Mouse (Mus musculus) hindlimb bud, embryonic 11.5 days (tissue): ENCODE measurements around the gene Vwc2l.

Experiments used
- DNase-seq: peaks from one replicate; pipeline ENCODE4 v3.0.0-alpha.2; 2012; ENCODE audit warnings: low read depth, low spot score; ENCODE audit errors: extremely low spot score

Gene Vwc2l

GRCm38 (mm10) chr1:70725655-70726066 is at the start of gene Vwc2l:
Gene Vwc2l (plus strand): TSS chr1:70725715.
- DNase-seq: peak; percentile 39

GRCm38 (mm10) chr1:70692529-70692928 is 33.0 kb upstream of the Vwc2l start:
- no peak for DNase-seq

GRCm38 (mm10) chr1:70700270-70700669 is 25.2 kb upstream of the Vwc2l start:
- DNase-seq: no peak

- no peak for DNase-seq
Measured at GRCm38 (mm10) chr1:70703934-70704333, 21.6 kb upstream of the Vwc2l start.

- no peak for DNase-seq
Measured at GRCm38 (mm10) chr1:70705821-70706220, 19.7 kb upstream of the Vwc2l start.

- no peak for DNase-seq
Measured at GRCm38 (mm10) chr1:70725045-70725444, 470 bp upstream of the Vwc2l start.

GRCm38 (mm10) chr1:70787146-70787545 is 61.6 kb downstream of the Vwc2l start:
- DNase-seq: no peak

- DNase-seq: no peak
Measured at GRCm38 (mm10) chr1:70791636-70792035, 66.1 kb downstream of the Vwc2l start.

- DNase-seq: no peak
Measured at GRCm38 (mm10) chr1:70795094-70795493, 69.6 kb downstream of the Vwc2l start.

GRCm38 (mm10) chr1:70803401-70803800 is 77.9 kb downstream of the Vwc2l start:
- no peak for DNase-seq

- no peak for DNase-seq
Measured at GRCm38 (mm10) chr1:70823111-70823510, 97.6 kb downstream of the Vwc2l start.

- DNase-seq: no peak
Measured at GRCm38 (mm10) chr1:70833262-70833661, 107.7 kb downstream of the Vwc2l start.

GRCm38 (mm10) chr1:70842222-70842621 is 116.7 kb downstream of the Vwc2l start:
- DNase-seq: no peak

- DNase-seq: no peak
Measured at GRCm38 (mm10) chr1:70845276-70845675, 119.8 kb downstream of the Vwc2l start.

GRCm38 (mm10) chr1:70851633-70852390 is 126.3 kb downstream of the Vwc2l start:
- DNase-seq: no peak

- DNase-seq: no peak
Measured at GRCm38 (mm10) chr1:70853446-70853845, 127.9 kb downstream of the Vwc2l start.

- no peak for DNase-seq
Measured at GRCm38 (mm10) chr1:70855912-70856311, 130.4 kb downstream of the Vwc2l start.

GRCm38 (mm10) chr1:70861672-70862071 is 136.2 kb downstream of the Vwc2l start:
- DNase-seq: no peak

GRCm38 (mm10) chr1:70866137-70866536 is 140.6 kb downstream of the Vwc2l start:
- no peak for DNase-seq

- DNase-seq: no peak
Measured at GRCm38 (mm10) chr1:70880496-70880895, 155.0 kb downstream of the Vwc2l start.

GRCm38 (mm10) chr1:70881269-70881668 is 155.8 kb downstream of the Vwc2l start:
- DNase-seq: no peak

GRCm38 (mm10) chr1:70884156-70884555 is 158.6 kb downstream of the Vwc2l start:
- no peak for DNase-seq

GRCm38 (mm10) chr1:70902311-70902710 is 176.8 kb downstream of the Vwc2l start:
- DNase-seq: no peak
